Mouse (Mus musculus) MEL (cell line): ENCODE measurements at regions not wholly inside any gene's neighbourhood (a gene's known extent, or its start where the extent isn't known, plus 50 kb on each side); places are given as distances from the start of the nearest gene placed in this dataset.

Experiments
- DNase-seq: peaks from one replicate; pipeline ENCODE4 v3.0.0; 2011; ENCODE audit warnings: low read depth, low spot score
- H3K27ac ChIP-seq: 2 replicates; pipeline ENCODE4 v1.5.1; 2012; ENCODE audit warnings: low read depth, mild to moderate bottlenecking, control low read depth, low read length, moderate library complexity; ENCODE audit not compliant: control insufficient read depth
- H3K27me3 ChIP-seq, 2 experiments: fragments of 150-350 bp in 1 of 2; sonication (generic) in 1 of 2; 2 replicates each; pipeline ENCODE4 v1.6.1; 2012; ENCODE audit warnings: low read length in 2 of 2, mild to moderate bottlenecking in 2 of 2, improper control_type of control experiment in 1 of 2, moderate library complexity in 1 of 2; ENCODE audit not compliant: insufficient read depth in 2 of 2, control insufficient read depth in 1 of 2
- H3K36me3 ChIP-seq, 2 experiments: 2 replicates each; pipeline ENCODE4 v1.6.1; 2012 to 2014; ENCODE audit warnings: low read length in 2 of 2, improper control_type of control experiment in 1 of 2, inconsistent platforms in 1 of 2, mild to moderate bottlenecking in 1 of 2; ENCODE audit not compliant: insufficient read depth in 2 of 2, control insufficient read depth in 1 of 2
- H3K4me1 ChIP-seq, 2 experiments: fragments of 150-350 bp in 1 of 2; sonication (generic) in 1 of 2; 2 replicates each; pipeline ENCODE4 v1.6.1; 2012; ENCODE audit warnings: low read length in 2 of 2, improper control_type of control experiment in 1 of 2, mild to moderate bottlenecking in 1 of 2; ENCODE audit not compliant: insufficient read depth in 2 of 2, control insufficient read depth in 1 of 2
- H3K4me3 ChIP-seq, 2 experiments: fragments of 150-350 bp in 1 of 2; sonication (generic) in 1 of 2; 2 replicates each; pipeline ENCODE4 v1.5.1; 2012; ENCODE audit warnings: low read depth in 2 of 2, low read length in 2 of 2, mild to moderate bottlenecking in 2 of 2, moderate library complexity in 2 of 2, control low read depth in 1 of 2, improper control_type of control experiment in 1 of 2; ENCODE audit not compliant: control insufficient read depth in 1 of 2, insufficient read depth in 1 of 2
- H3K79me2 ChIP-seq: 2 replicates; pipeline ENCODE4 v1.6.1; 2012; ENCODE audit warnings: mild to moderate bottlenecking, low read length, moderate library complexity; ENCODE audit not compliant: control insufficient read depth, poor library complexity, insufficient read depth
- H3K9ac ChIP-seq: 2 replicates; pipeline ENCODE4 v1.6.1; 2012; ENCODE audit warnings: low read depth, mild to moderate bottlenecking, control low read depth, low read length, moderate library complexity; ENCODE audit not compliant: control insufficient read depth, poor library complexity, severe bottlenecking
- H3K9me3 ChIP-seq: fragments of 150-350 bp; sonication (generic); replicated peaks from 2 replicates; pipeline ENCODE4 v1.6.1; 2012; ENCODE audit warnings: mild to moderate bottlenecking, low read length, improper control_type of control experiment, moderate library complexity; ENCODE audit not compliant: insufficient read depth
- BHLHE40 ChIP-seq: IDR thresholded peaks from 2 replicates; pipeline ENCODE4 v1.6.1; 2012; ENCODE audit warnings: low read depth, mild to moderate bottlenecking, inconsistent platforms, low read length, improper control_type of control experiment, borderline replicate concordance
- CHD2 ChIP-seq: IDR thresholded peaks from 2 replicates; pipeline ENCODE4 v1.6.1; 2011; ENCODE audit warnings: low read length, improper control_type of control experiment
- CTCF ChIP-seq, 3 experiments: IDR thresholded peaks in 2 of 3; conservative IDR thresholded peaks in 1 of 3; 2 replicates each; pipeline ENCODE4 v1.5.1; 2011 to 2012; ENCODE audit warnings: low read length in 3 of 3, low read depth in 2 of 3, mild to moderate bottlenecking in 2 of 3, improper control_type of control experiment in 1 of 3, inconsistent platforms in 1 of 3, mixed read lengths in 1 of 3, moderate library complexity in 1 of 3; ENCODE audit not compliant: control insufficient read depth in 1 of 3, insufficient read depth in 1 of 3, poor library complexity in 1 of 3, severe bottlenecking in 1 of 3
- EP300 ChIP-seq, 2 experiments: IDR thresholded peaks; 2 replicates each; pipeline ENCODE4 v1.6.1; 2011; ENCODE audit warnings: improper control_type of control experiment in 2 of 2, low read length in 2 of 2, low read depth in 1 of 2, mild to moderate bottlenecking in 1 of 2
- GATA1 ChIP-seq: IDR thresholded peaks from 2 replicates; pipeline ENCODE4 v1.6.1; 2011; ENCODE audit warnings: low read depth, low read length, improper control_type of control experiment
- JUND ChIP-seq: IDR thresholded peaks from 2 replicates; pipeline ENCODE4 v1.6.1; 2011; ENCODE audit warnings: low read depth, mild to moderate bottlenecking, improper control_type of control experiment, low read length
- KAT2A ChIP-seq: conservative IDR thresholded peaks from 2 replicates; pipeline ENCODE4 v1.6.1; 2012; ENCODE audit warnings: low read depth, low read length, improper control_type of control experiment, inconsistent platforms
- MAX ChIP-seq: IDR thresholded peaks from 2 replicates; pipeline ENCODE4 v1.6.1; 2011; ENCODE audit warnings: low read length, improper control_type of control experiment
- MAZ ChIP-seq: IDR thresholded peaks from 2 replicates; pipeline ENCODE4 v1.6.1; 2012; ENCODE audit warnings: low read depth, mild to moderate bottlenecking, inconsistent platforms, low read length, improper control_type of control experiment
- MEF2A ChIP-seq: IDR thresholded peaks from 2 replicates; pipeline ENCODE4 v1.6.1; 2014; ENCODE audit warnings: low read depth, mild to moderate bottlenecking, inconsistent platforms, low read length, improper control_type of control experiment; ENCODE audit not compliant: poor library complexity, insufficient replicate concordance, severe bottlenecking; ENCODE audit errors: extremely low read depth
- MYC ChIP-seq: IDR thresholded peaks from 2 replicates; pipeline ENCODE4 v1.6.1; 2011; ENCODE audit warnings: low read depth, mild to moderate bottlenecking, low read length, improper control_type of control experiment, moderate library complexity
- RAD21 ChIP-seq: IDR thresholded peaks from 2 replicates; pipeline ENCODE4 v1.6.1; 2011; ENCODE audit warnings: mild to moderate bottlenecking, low read depth, low read length, improper control_type of control experiment
- RCOR1 ChIP-seq: IDR thresholded peaks from 2 replicates; pipeline ENCODE4 v1.6.1; 2012; ENCODE audit warnings: low read depth, mild to moderate bottlenecking, inconsistent platforms, low read length, improper control_type of control experiment
- SIN3A ChIP-seq: IDR thresholded peaks from 2 replicates; pipeline ENCODE4 v1.6.1; 2012; ENCODE audit warnings: low read length, improper control_type of control experiment, inconsistent platforms
- SMC3 ChIP-seq: IDR thresholded peaks from 2 replicates; pipeline ENCODE4 v1.6.1; 2011; ENCODE audit warnings: low read depth, low read length, improper control_type of control experiment
- TBP ChIP-seq: IDR thresholded peaks from 2 replicates; pipeline ENCODE4 v1.8.0; 2011; ENCODE audit warnings: low read depth, low read length, improper control_type of control experiment
- TCF12 ChIP-seq: IDR thresholded peaks from 2 replicates; pipeline ENCODE4 v1.6.1; 2014; ENCODE audit warnings: low read depth, mild to moderate bottlenecking, inconsistent platforms, low read length, improper control_type of control experiment, moderate library complexity
- USF1 ChIP-seq: IDR thresholded peaks from 2 replicates; pipeline ENCODE4 v1.6.1; 2014; ENCODE audit warnings: low read depth, mild to moderate bottlenecking, inconsistent platforms, low read length, improper control_type of control experiment, moderate library complexity
- USF2 ChIP-seq, 2 experiments: IDR thresholded peaks; 2 replicates each; pipeline ENCODE4 v1.6.1; 2011 to 2012; ENCODE audit warnings: improper control_type of control experiment in 2 of 2, low read length in 2 of 2, borderline replicate concordance in 1 of 2, inconsistent platforms in 1 of 2, low read depth in 1 of 2, mild to moderate bottlenecking in 1 of 2; ENCODE audit not compliant: insufficient read depth in 1 of 2
- ZC3H11A ChIP-seq: IDR thresholded peaks from 2 replicates; pipeline ENCODE4 v1.6.1; 2012; ENCODE audit warnings: low read depth, mild to moderate bottlenecking, inconsistent platforms, low read length, improper control_type of control experiment
- ZKSCAN1 ChIP-seq: IDR thresholded peaks from 2 replicates; pipeline ENCODE4 v1.6.1; 2012; ENCODE audit warnings: low read depth, mild to moderate bottlenecking, inconsistent platforms, low read length, improper control_type of control experiment, moderate library complexity
- ZMIZ1 ChIP-seq: IDR thresholded peaks from 2 replicates; pipeline ENCODE4 v1.6.1; 2012; ENCODE audit warnings: low read depth, mild to moderate bottlenecking, inconsistent platforms, low read length, improper control_type of control experiment, moderate library complexity

DNA sequence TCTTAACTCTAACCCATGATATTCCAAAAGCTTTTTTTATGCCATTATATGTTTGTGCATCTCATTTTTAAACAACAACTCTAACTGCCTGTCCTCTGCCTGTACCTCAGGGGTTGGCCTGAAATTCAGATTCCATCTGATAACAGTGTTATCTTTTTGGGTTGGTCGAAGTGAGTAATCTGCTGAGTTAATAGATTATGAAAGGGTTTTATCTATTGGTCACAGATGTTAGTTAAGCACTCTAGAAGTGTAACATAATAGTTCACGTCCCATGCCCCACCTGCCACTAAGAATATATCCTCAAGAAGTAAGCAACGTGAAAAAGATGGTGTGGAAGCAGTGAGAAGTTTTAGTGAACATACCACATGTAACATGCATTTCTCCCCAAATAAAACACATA, 246.0 kb upstream of the Mad2l1 start:
- Histone ChIP-seq H3K4me1 (peaks cover 0 to 2% of the 10 kb centered on the region in 2 experiments; a peak in 2 of 4 replicates), H3K9ac (no peak overlapping the region), H3K27me3 (no peaks in the 10 kb centered on the region), H3K4me3 (no peak overlapping the region), H3K36me3 (peaks cover 0 to 8% of the 10 kb centered on the region in 2 experiments; a peak in 2 of 4 replicates), H3K27ac (no peak overlapping the region), H3K79me2 (no peaks in the 10 kb centered on the region), H3K9me3 (no peaks in the 10 kb centered on the region)
- no peak for DNase-seq
- TF ChIP-seq EP300 (IDR thresholded peaks at IDR 0.05; ENCODE audit: low read depth in 1 of 2, low read length in 2 of 2) (peak; percentile 36 to 63; a peak in 2 of 4 replicates), TCF12 (peak; percentile 62; the same call in 1 of the 2 replicates), ZKSCAN1 (no peak), GATA1 (peak; percentile 75)

- Histone ChIP-seq H3K27me3 (no peaks in the 10 kb centered on the region), H3K9me3 (no peaks in the 10 kb centered on the region), H3K79me2 (no peaks in the 10 kb centered on the region), H3K4me3 (no peak overlapping the region), H3K4me1 (peaks cover 0 to 2% of the 10 kb centered on the region in 2 experiments; a peak in 2 of 4 replicates), H3K9ac (no peak overlapping the region), H3K27ac (no peak overlapping the region), H3K36me3 (peaks cover 0 to 8% of the 10 kb centered on the region in 2 experiments; a peak in 2 of 4 replicates)
- TF ChIP-seq ZC3H11A, result no peak
- TF ChIP-seq MYC, result no peak
- TF ChIP-seq CTCF (IDR thresholded peaks at IDR 0.05 in 2 of 3, conservative IDR thresholded peaks at IDR 0.05 in 1 of 3; ENCODE audit: control insufficient read depth in 1 of 3, insufficient read depth in 1 of 3, low read depth in 2 of 3, low read length in 3 of 3, poor library complexity in 1 of 3, severe bottlenecking in 1 of 3), result no peak
- no peak for DNase-seq
Observed at GRCm38 (mm10) chr6:66291576-66291975, 243.6 kb upstream of the Mad2l1 start.

DNA sequence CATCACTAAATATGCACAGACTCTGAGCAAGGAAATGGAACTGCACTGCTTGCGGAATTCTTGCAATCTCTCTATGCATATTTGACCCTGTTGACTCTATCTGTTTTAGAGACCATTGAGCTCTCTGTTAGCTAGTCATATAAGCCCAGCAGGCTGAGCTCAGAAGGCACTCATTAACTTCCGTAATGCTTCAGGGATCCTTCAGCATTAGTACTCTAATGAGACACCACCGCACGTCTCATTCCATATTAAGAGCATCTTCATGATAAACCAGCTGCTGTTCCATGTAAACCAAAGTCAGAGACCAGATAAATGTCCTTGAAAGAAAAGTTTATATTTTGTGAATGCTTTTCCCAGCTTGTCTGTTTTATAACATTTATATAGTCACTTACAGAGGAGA, 237.1 kb upstream of the Mad2l1 start:
- Histone ChIP-seq H3K9ac (no peak overlapping the region), H3K27ac (no peak overlapping the region), H3K36me3 (no peaks in the 10 kb centered on the region), H3K79me2 (no peaks in the 10 kb centered on the region), H3K9me3 (no peaks in the 10 kb centered on the region), H3K27me3 (no peaks in the 10 kb centered on the region)
- TF ChIP-seq USF2 (IDR thresholded peaks at IDR 0.05; ENCODE audit: borderline replicate concordance in 1 of 2, insufficient read depth in 1 of 2, low read depth in 1 of 2, low read length in 2 of 2) (no peak), EP300 (IDR thresholded peaks at IDR 0.05; ENCODE audit: low read depth in 1 of 2, low read length in 2 of 2) (no peak), MEF2A (no peak), ZC3H11A (no peak), SIN3A (no peak), TBP (no peak), BHLHE40 (no peak), GATA1 (no peak), CHD2 (no peak), RCOR1 (no peak), MYC (no peak), MAZ (no peak), USF1 (no peak), ZMIZ1 (no peak), MAX (no peak), RAD21 (no peak), SMC3 (no peak), KAT2A (no peak), JUND (no peak)
- TF ChIP-seq, all 39 proteins: peak for 0
- DNase-seq, result no peak
- Histone ChIP-seq H3K4me1 (no peaks in the 10 kb centered on the region), H3K4me3 (no peak overlapping the region)
